Mouse (Mus musculus) stomach, postnatal 0 days (tissue): ENCODE results near the gene Kdm1b.

Experiments used
- CTCF ChIP-seq: IDR thresholded peaks from 2 replicates; pipeline ENCODE4 v1.5.1; 2016; ENCODE audit warnings: antibody characterized with exemption, low read depth, mild to moderate bottlenecking, moderate library complexity
- EP300 ChIP-seq: optimal IDR thresholded peaks from 2 replicates; pipeline ENCODE3; 2016; ENCODE audit warnings: antibody characterized with exemption

DNA sequence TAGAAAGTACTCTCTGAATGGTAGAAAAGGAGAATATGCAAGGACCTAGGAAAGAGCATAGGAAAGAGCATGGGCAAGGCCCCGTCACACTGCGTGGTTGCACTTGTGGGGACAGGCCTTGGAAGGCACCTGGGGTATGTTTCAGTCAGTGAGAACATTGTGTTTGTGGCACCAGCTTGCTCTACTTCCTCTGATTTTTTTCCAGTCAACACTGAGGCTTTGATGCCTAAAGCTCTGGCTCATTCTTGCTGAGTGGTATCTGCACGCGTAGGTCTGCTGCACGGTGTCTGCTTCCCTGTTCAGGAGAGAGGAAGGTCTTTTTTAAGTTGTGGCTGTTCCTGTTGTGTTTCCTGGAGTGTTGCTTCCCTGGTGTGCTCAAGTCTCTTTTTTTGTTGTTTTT, 13.5 kb downstream of the Kdm1b start:
- TF ChIP-seq CTCF, result no peak
- TF ChIP-seq EP300, result no peak
